Mouse (Mus musculus): Measurements from ENCODE around the gene Fbxw11.

GRCm38 (mm10) chr11:32688245-32688855 lies 45.8 kb downstream of the Fbxw11 start:
- TF ChIP-seq CTCF (conservative IDR thresholded peaks at IDR 0.05; ENCODE audit: low read length) = no peak
- TF ChIP-seq POU5F1 (IDR thresholded peaks at IDR 0.05; ENCODE audit: borderline replicate concordance, low read length) = no peak
- TF ChIP-seq NANOG (IDR thresholded peaks at IDR 0.05; ENCODE audit: borderline replicate concordance, low read length) = no peak

Data from E14TG2a.4 (cell line).